Comparison of ENCODE assay signal across 21 mouse cellular contexts in genomic region chr7:69925261-69925660, GRCm38 (mm10).
A peak's percentile ranks its signal among the peaks of the same experiment; 100 is the strongest.
DNase-seq lines count a peak whose midpoint lies in the region; ATAC-seq lines count a peak whose summit lies in the region.
"Had no signal": no experiment of that assay in that cellular context is flagged by ENCODE, and none has a peak within 500 bp of the region (broad histone marks: within the 10 kb centered on the region; RNA-seq: fewer than 3 reads in every experiment).

No protein-coding gene starts in this region.

- H3K4me3 ChIP-seq in midbrain, embryonic 11.5 days (ENCODE audit: low read depth, low read length): no peak overlapping the region
- no peak overlapping the region for H3K4me3 ChIP-seq in midbrain, embryonic 13.5 days (replicated peaks)
- H3K4me3 ChIP-seq: embryonic facial prominence, embryonic 10.5 days; embryonic facial prominence, embryonic 12.5 days; forebrain, embryonic 13.5 days; forebrain, embryonic 15.5 days had no signal

- H3K36me3 ChIP-seq in midbrain, embryonic 11.5 days (ENCODE audit: control insufficient read depth, insufficient read depth, low read length): no peaks in the 10 kb centered on the region
- no peaks in the 10 kb centered on the region for H3K36me3 ChIP-seq in midbrain, embryonic 13.5 days
- H3K36me3 ChIP-seq: embryonic facial prominence, embryonic 10.5 days; embryonic facial prominence, embryonic 12.5 days; forebrain, embryonic 15.5 days; G1E had no signal

- H3K4me1 ChIP-seq in midbrain, embryonic 11.5 days (ENCODE audit: control insufficient read depth, insufficient read depth, low read length): no peaks in the 10 kb centered on the region
- no peaks in the 10 kb centered on the region for H3K4me1 ChIP-seq in midbrain, embryonic 13.5 days (replicated peaks)
- H3K4me1 ChIP-seq: embryonic facial prominence, embryonic 10.5 days; embryonic facial prominence, embryonic 12.5 days; forebrain, embryonic 13.5 days; forebrain, embryonic 15.5 days had no signal

- peak; percentile 27 for DNase-seq in adrenal gland, postnatal 10 days
- no peak for DNase-seq in adrenal gland, postnatal 36 days
- DNase-seq in adrenal gland, postnatal 25 days: peak; percentile 1
- no peak for DNase-seq in adrenal gland, adult 2 months
- peak; percentile 70 for DNase-seq in midbrain, embryonic 11.5 days (ENCODE audit: low spot score, missing footprints)
- DNase-seq: B cell, adult 2 months; cerebellum, adult 11-12 months; cerebellum, adult 2 months; cerebellum, adult 9-10 months; cerebellum, postnatal 25 days; forebrain, postnatal 0 days had no signal

- H3K27me3 ChIP-seq in midbrain, embryonic 11.5 days (ENCODE audit: control insufficient read depth, insufficient read depth, low read length): no peaks in the 10 kb centered on the region
- no peaks in the 10 kb centered on the region for H3K27me3 ChIP-seq in midbrain, embryonic 13.5 days
- H3K27me3 ChIP-seq: CH12.LX; embryonic facial prominence, embryonic 12.5 days; forebrain, embryonic 15.5 days had no signal

- no peak overlapping the region for H3K9ac ChIP-seq in midbrain, embryonic 11.5 days (ENCODE audit: low read length)
- H3K9ac ChIP-seq in midbrain, embryonic 13.5 days (replicated peaks): no peak overlapping the region
- H3K9ac ChIP-seq: embryonic facial prominence, embryonic 12.5 days; forebrain, embryonic 13.5 days; forebrain, embryonic 15.5 days; forebrain, postnatal 0 days had no signal

- ATAC-seq in midbrain, embryonic 11.5 days (ENCODE audit: low FRiP score): no peak
- ATAC-seq in midbrain, embryonic 13.5 days: no peak
- ATAC-seq: activated CD4-positive, CD25-positive, alpha-beta regulatory T cell, adult 4 months; CD4-positive, CD25-positive, alpha-beta regulatory T cell, adult 4 months; forebrain, embryonic 13.5 days; forebrain, embryonic 15.5 days; forebrain, postnatal 0 days; Patski had no signal

- WGBS in midbrain, embryonic 11.5 days: 88% methylated on average over 5 of the region's 5 CpGs
- 91% methylated on average over 5 of the region's 5 CpGs for WGBS in midbrain, embryonic 13.5 days

- H3K27ac ChIP-seq in midbrain, embryonic 11.5 days (ENCODE audit: low read depth, low read length): no peak overlapping the region
- no peak overlapping the region for H3K27ac ChIP-seq in midbrain, embryonic 13.5 days
- H3K27ac ChIP-seq: embryonic facial prominence, embryonic 10.5 days; embryonic facial prominence, embryonic 12.5 days; forebrain, embryonic 13.5 days; forebrain, embryonic 15.5 days had no signal

- no peaks in the 10 kb centered on the region for H3K9me3 ChIP-seq in midbrain, embryonic 11.5 days (ENCODE audit: control insufficient read depth, low read length)
- no peaks in the 10 kb centered on the region for H3K9me3 ChIP-seq in midbrain, embryonic 13.5 days
- H3K9me3 ChIP-seq: embryonic facial prominence, embryonic 12.5 days; forebrain, embryonic 13.5 days; forebrain, embryonic 15.5 days had no signal

- no peak overlapping the region for H3K4me2 ChIP-seq in midbrain, embryonic 11.5 days
- H3K4me2 ChIP-seq in midbrain, embryonic 13.5 days (replicated peaks): no peak overlapping the region
- H3K4me2 ChIP-seq: embryonic facial prominence, embryonic 12.5 days; forebrain, embryonic 13.5 days; forebrain, embryonic 15.5 days had no signal

Comparison
In these comparisons a context has a peak if more than half of its experiments do, and no peak if none do; other contexts are left out.
1. DNase-seq: peak in adrenal gland, postnatal 10 days (single experiment), adrenal gland, postnatal 25 days (single experiment) and midbrain, embryonic 11.5 days (single experiment); none in adrenal gland, postnatal 36 days (0 of 2) and adrenal gland, adult 2 months (single experiment).